Mouse (Mus musculus): Measurements from ENCODE around the gene Gpr62. TPM values are rescaled to one million over a fixed set of nuclear protein-coding genes. Genes with fewer than 3 reads are reported as not detected.

The Gpr62 gene
- 0.04 TPM in 1 of 2 replicates, not detected in the other for total RNA-seq (2012; rRNA removed)
- total RNA-seq (2014; rRNA removed) = not detected in 2 replicates
- polyA plus RNA-seq (2012; ENCODE audit: insufficient read length, low read depth) = 0.11 and 0.20 TPM in 2 replicates

GRCm38 (mm10) chr9:106465571-106466200, at the start of gene Gpr62:
Gene Gpr62 (minus strand): TSS chr9:106465938.
- Histone ChIP-seq H3K9ac (ENCODE audit: insufficient read depth, low read depth) (no peak within 1 kb of the TSS), H3K27me3 (replicated peaks) (no peaks in the 10 kb centered on the region), H3K9me3 (replicated peaks; ENCODE audit: low read length) (peaks cover 16% of the 10 kb centered on the region), H3K4me3 (replicated peaks in 1 of 3; ENCODE audit: low read depth in 2 of 3, low read length in 2 of 3, poor library complexity in 1 of 3) (no peak within 1 kb of the TSS), H3K27ac (ENCODE audit: insufficient read depth, low read depth) (no peak within 1 kb of the TSS), H3K36me3 (replicated peaks in 1 of 2; ENCODE audit: control insufficient read depth in 1 of 2, insufficient read depth in 1 of 2, low read length in 1 of 2) (peaks cover 35 to 58% of the 10 kb centered on the region in 2 experiments), H3K4me1 (ENCODE audit: control insufficient read depth in 1 of 2, insufficient read depth in 2 of 2) (no peaks in the 10 kb centered on the region), H3K4me2 (ENCODE audit: insufficient read depth, low read depth, poor library complexity, severe bottlenecking) (no peak within 1 kb of the TSS), H3K79me2 (replicated peaks; ENCODE audit: control insufficient read depth, extremely low read depth, insufficient read depth, poor library complexity, severe bottlenecking) (no peaks in the 10 kb centered on the region)
- dilution Hi-C loops (cut with MboI; ENCODE audit: extremely low pct_ligation_motif_present, extremely low pct_unique_long_range_greater_than_20kb, low sequenced_read_pairs) (no loop called here), in situ Hi-C loops (cut with MboI; ENCODE audit: low pct_ligation_motif_present, low pct_unique_long_range_greater_than_20kb, low sequenced_read_pairs) (no loop called here)
- TF ChIP-seq BHLHE40 (IDR thresholded peaks at IDR 0.05; ENCODE audit: low read depth, low read length) = no peak
- TF ChIP-seq ZNF384 (IDR thresholded peaks at IDR 0.05; ENCODE audit: low read depth, low read length) = no peak
- DNase-seq (ENCODE audit: extremely low read depth) = no peak

DNA sequence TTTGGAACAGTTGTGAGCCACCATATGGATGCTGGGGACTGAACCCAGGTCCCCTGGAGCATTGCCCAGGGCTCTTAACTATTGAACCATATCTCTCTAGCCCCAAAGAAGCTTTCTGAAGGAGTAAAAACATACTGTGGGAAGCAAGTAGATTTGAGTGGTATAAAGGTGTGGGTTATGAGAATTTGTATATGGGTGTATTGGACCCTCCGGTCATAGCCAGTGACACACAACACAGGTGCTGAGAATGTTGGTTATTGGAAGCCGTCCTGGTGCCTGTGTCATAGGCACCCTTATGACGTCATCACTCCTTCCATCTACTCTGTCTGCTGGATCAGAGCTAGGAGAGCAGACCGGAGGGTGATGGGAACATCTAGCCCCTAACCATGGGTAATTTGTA, 48.5 kb upstream of the Gpr62 start, which contains the start of gene Iqcf5:
Gene Iqcf5 (plus strand): TSS at position 301 of the 400 bp plus-strand sequence.
- in situ Hi-C loops (cut with MboI; ENCODE audit: low pct_ligation_motif_present, low pct_unique_long_range_greater_than_20kb, low sequenced_read_pairs) (no loop called here), dilution Hi-C loops (cut with MboI; ENCODE audit: extremely low pct_ligation_motif_present, extremely low pct_unique_long_range_greater_than_20kb, low sequenced_read_pairs) (no loop called here)
- Histone ChIP-seq H3K27me3 (replicated peaks) (no peaks in the 10 kb centered on the region), H3K4me2 (ENCODE audit: insufficient read depth, low read depth, poor library complexity, severe bottlenecking) (no peak within 1 kb of the TSS), H3K36me3 (replicated peaks in 1 of 2; ENCODE audit: control insufficient read depth in 1 of 2, insufficient read depth in 1 of 2, low read length in 1 of 2) (no peaks in the 10 kb centered on the region), H3K4me3 (replicated peaks in 1 of 3; ENCODE audit: low read depth in 2 of 3, low read length in 2 of 3, poor library complexity in 1 of 3) (no peak within 1 kb of the TSS), H3K4me1 (ENCODE audit: control insufficient read depth in 1 of 2, insufficient read depth in 2 of 2) (peaks cover 0 to 7% of the 10 kb centered on the region in 2 experiments; a peak in 2 of 4 replicates), H3K9me3 (replicated peaks; ENCODE audit: low read length) (peaks cover 2% of the 10 kb centered on the region), H3K9ac (ENCODE audit: insufficient read depth, low read depth) (no peak within 1 kb of the TSS), H3K79me2 (replicated peaks; ENCODE audit: control insufficient read depth, extremely low read depth, insufficient read depth, poor library complexity, severe bottlenecking) (no peaks in the 10 kb centered on the region), H3K27ac (ENCODE audit: insufficient read depth, low read depth) (no peak within 1 kb of the TSS)
- TF ChIP-seq RCOR1 (conservative IDR thresholded peaks at IDR 0.05; ENCODE audit: low read depth, low read length) (no peak), POLR2AphosphoS2 (IDR thresholded peaks at IDR 0.05; ENCODE audit: low read depth, low read length) (no peak), POLR2A (IDR thresholded peaks at IDR 0.05; ENCODE audit: low read depth, low read length) (no peak), JUN (IDR thresholded peaks at IDR 0.05; ENCODE audit: insufficient read depth, low read depth, low read length) (no peak), GABPA (IDR thresholded peaks at IDR 0.05; ENCODE audit: insufficient replicate concordance, low read depth, low read length) (no peak)
- DNase-seq (ENCODE audit: extremely low read depth) = no peak

DNA sequence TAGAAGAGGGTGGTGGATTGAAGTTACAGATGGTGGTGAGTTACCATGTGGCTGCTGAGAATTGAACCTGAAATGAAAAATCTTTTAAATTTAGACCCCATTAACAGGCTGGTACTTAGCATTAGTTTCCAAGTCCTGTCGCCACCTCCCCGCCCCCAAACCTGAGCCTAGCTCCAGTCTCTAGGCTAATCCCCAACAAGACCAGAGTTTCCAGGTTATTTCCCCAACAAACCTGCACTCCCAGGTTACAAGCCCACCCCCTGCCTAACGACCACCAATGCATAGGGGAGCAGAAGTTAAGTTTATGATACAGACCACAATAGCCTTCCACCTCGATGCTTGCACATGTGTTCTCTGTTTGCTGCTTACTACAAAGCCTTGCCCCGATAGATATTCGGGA, 47.8 kb upstream of the Gpr62 start:
- Histone ChIP-seq H3K9ac (ENCODE audit: insufficient read depth, low read depth) (no peak overlapping the region), H3K4me1 (ENCODE audit: control insufficient read depth in 1 of 2, insufficient read depth in 2 of 2) (peaks cover 0 to 7% of the 10 kb centered on the region in 2 experiments; a peak in 2 of 4 replicates), H3K27ac (ENCODE audit: insufficient read depth, low read depth) (no peak overlapping the region), H3K27me3 (replicated peaks) (no peaks in the 10 kb centered on the region), H3K36me3 (replicated peaks in 1 of 2; ENCODE audit: control insufficient read depth in 1 of 2, insufficient read depth in 1 of 2, low read length in 1 of 2) (no peaks in the 10 kb centered on the region), H3K79me2 (replicated peaks; ENCODE audit: control insufficient read depth, extremely low read depth, insufficient read depth, poor library complexity, severe bottlenecking) (no peaks in the 10 kb centered on the region), H3K4me2 (ENCODE audit: insufficient read depth, low read depth, poor library complexity, severe bottlenecking) (no peak overlapping the region), H3K9me3 (replicated peaks; ENCODE audit: low read length) (peaks cover 2% of the 10 kb centered on the region), H3K4me3 (replicated peaks in 1 of 3; ENCODE audit: low read depth in 2 of 3, low read length in 2 of 3, poor library complexity in 1 of 3) (no peak overlapping the region)
- dilution Hi-C loops (cut with MboI; ENCODE audit: extremely low pct_ligation_motif_present, extremely low pct_unique_long_range_greater_than_20kb, low sequenced_read_pairs) = no loop called here
- no peak for DNase-seq (ENCODE audit: extremely low read depth)
- TF ChIP-seq CTCF (conservative IDR thresholded peaks at IDR 0.05 in 1 of 2, IDR thresholded peaks at IDR 0.05 in 1 of 2; ENCODE audit: low read depth in 2 of 2, low read length in 2 of 2) (no peak), NRF1 (IDR thresholded peaks at IDR 0.05; ENCODE audit: low read depth, low read length) (no peak), MEF2A (IDR thresholded peaks at IDR 0.05; ENCODE audit: borderline replicate concordance, low read depth, low read length) (no peak), RCOR1 (conservative IDR thresholded peaks at IDR 0.05; ENCODE audit: low read depth, low read length) (no peak), JUND (conservative IDR thresholded peaks at IDR 0.05; ENCODE audit: low read depth, low read length) (no peak), MXI1 (IDR thresholded peaks at IDR 0.05; ENCODE audit: low read depth, low read length) (no peak), CHD1 (IDR thresholded peaks at IDR 0.05; ENCODE audit: low read depth, low read length) (no peak), USF1 (IDR thresholded peaks at IDR 0.05; ENCODE audit: low read depth, low read length) (no peak), NELFE (IDR thresholded peaks at IDR 0.05; ENCODE audit: low read depth, low read length) (no peak), MYC (IDR thresholded peaks at IDR 0.05; ENCODE audit: low read depth, low read length) (no peak), SIN3A (IDR thresholded peaks at IDR 0.05; ENCODE audit: low read length) (no peak), JUN (IDR thresholded peaks at IDR 0.05; ENCODE audit: insufficient read depth, low read depth, low read length) (no peak), USF2 (conservative IDR thresholded peaks at IDR 0.05; ENCODE audit: low read depth, low read length) (no peak), UBTF (IDR thresholded peaks at IDR 0.05; ENCODE audit: low read depth, low read length) (no peak), IRF4 (IDR thresholded peaks at IDR 0.05; ENCODE audit: low read depth, low read length) (no peak)
- in situ Hi-C loops (cut with MboI; ENCODE audit: low pct_ligation_motif_present, low pct_unique_long_range_greater_than_20kb, low sequenced_read_pairs) = no loop called here

Measured in CH12.LX (cell line).